Mouse (Mus musculus) liver, embryonic 13.5 days (tissue): Measurements from ENCODE around the gene Khsrp. TPM values are rescaled to one million over a fixed set of nuclear protein-coding genes. Genes with fewer than 3 reads are reported as not detected.
A peak's percentile ranks its signal among the peaks of the same experiment; 100 is the strongest.

Experiments used
- ATAC-seq: fragments of 200-750 bp; cut with Nextera tagmentation; 2 replicates; pipeline ENCODE4 v1.8.0; 2017; ENCODE audit warnings: low read depth, mild to moderate bottlenecking, moderate number of reproducible peaks, moderate library complexity
- DNase-seq: peaks from one replicate; pipeline ENCODE4 v3.0.0; 2022
- H3K27ac ChIP-seq: fragments of 300-500 bp; sonication (generic); 2 replicates; pipeline ENCODE4 v1.5.1; 2015; ENCODE audit warnings: moderate library complexity, mild to moderate bottlenecking, inconsistent platforms
- H3K27me3 ChIP-seq: fragments of 300-500 bp; sonication (generic); 2 replicates; pipeline ENCODE4 v1.6.1; 2015; ENCODE audit warnings: mild to moderate bottlenecking, inconsistent platforms
- H3K36me3 ChIP-seq: fragments of 300-500 bp; sonication (generic); 2 replicates; pipeline ENCODE4 v1.6.1; 2015; ENCODE audit warnings: mild to moderate bottlenecking, inconsistent platforms
- H3K4me1 ChIP-seq: fragments of 300-500 bp; sonication (generic); replicated peaks from 2 replicates; pipeline ENCODE4 v1.6.1; 2015; ENCODE audit warnings: inconsistent platforms
- H3K4me2 ChIP-seq: fragments of 300-500 bp; sonication (generic); 2 replicates; pipeline ENCODE4 v1.6.1; 2015; ENCODE audit warnings: inconsistent platforms, mild to moderate bottlenecking, moderate library complexity
- H3K4me3 ChIP-seq: fragments of 300-500 bp; sonication (generic); replicated peaks from 2 replicates; pipeline ENCODE4 v1.5.1; 2015; ENCODE audit warnings: mild to moderate bottlenecking, inconsistent platforms
- H3K9ac ChIP-seq: fragments of 300-500 bp; sonication (generic); 2 replicates; pipeline ENCODE4 v1.6.1; 2015; ENCODE audit warnings: mild to moderate bottlenecking, inconsistent platforms
- H3K9me3 ChIP-seq: fragments of 300-500 bp; sonication (generic); replicated peaks from 2 replicates; pipeline ENCODE4 v1.6.1; 2016; ENCODE audit warnings: inconsistent platforms
- WGBS: fragments of 180-500 bp; shearing (Covaris S2); methylation state at CpG from one replicate; pipeline ENCODE4 v1.1.7; 2015; ENCODE audit not compliant: insufficient replicate concordance; 5-methylcytosine and 5-hydroxymethylcytosine counted together
- polyA plus RNA-seq: library from polyadenylated mRNA; unstranded; fragments of >200 nt; fragmentation: Nextera tagmentation; extraction: Ambion mirVana; gene quantifications from 2 replicates; pipeline ENCODE4 v1.2.1, GENCODE M21; 2015

Khsrp gene
- polyA plus RNA-seq, 1 experiment from 2014 or later, result 27.8 TPM

- H3K9ac ChIP-seq, result peak overlapping the region; percentile 99
- peak overlapping the region; percentile 99 for H3K4me3 ChIP-seq
- DNase-seq, result peak; percentile 69
- H3K36me3 ChIP-seq, result peaks cover 46% of the 10 kb centered on the region
- 20% methylated on average over 8 of the region's 8 CpGs for whole genome bisulfite sequencing
- ATAC-seq, result no peak
- peaks cover 63% of the 10 kb centered on the region for H3K4me1 ChIP-seq
- H3K27me3 ChIP-seq, result no peaks in the 10 kb centered on the region
- peak overlapping the region; percentile 97 for H3K4me2 ChIP-seq
- H3K9me3 ChIP-seq, result no peaks in the 10 kb centered on the region
- H3K27ac ChIP-seq, result peak overlapping the region; percentile 95
Observed at GRCm38 (mm10) chr17:57029691-57030090, 1.6 kb downstream of the Khsrp start.

GRCm38 (mm10) chr17:57027471-57027870, 3.9 kb downstream of the Khsrp start:
- peak overlapping the region; percentile 21; the same call in 1 of the 2 replicates for H3K4me2 ChIP-seq
- H3K9me3 ChIP-seq, result no peaks in the 10 kb centered on the region
- WGBS, result 60% methylated on average over 4 of the region's 4 CpGs
- peaks cover 75% of the 10 kb centered on the region for H3K4me1 ChIP-seq
- H3K4me3 ChIP-seq, result no peak overlapping the region
- DNase-seq (peak; percentile 40), ATAC-seq (no peak)
- H3K9ac ChIP-seq, result 0 out of 2 replicates have a peak overlapping the region, but pooled peaks have one; percentile 36
- peak overlapping the region; percentile 41 for H3K27ac ChIP-seq
- H3K27me3 ChIP-seq, result no peaks in the 10 kb centered on the region
- peaks cover 68% of the 10 kb centered on the region for H3K36me3 ChIP-seq

- no peak overlapping the region for H3K4me3 ChIP-seq
- 41% methylated on average over 5 of the region's 5 CpGs for WGBS
- H3K27me3 ChIP-seq, result no peaks in the 10 kb centered on the region
- H3K4me2 ChIP-seq, result no peak overlapping the region
- H3K36me3 ChIP-seq, result peaks cover 66% of the 10 kb centered on the region
- ATAC-seq (peak; percentile 48; the same call in 1 of the 2 replicates), DNase-seq (no peak)
- peak overlapping the region; percentile 89 for H3K27ac ChIP-seq
- 0 out of 2 replicates have a peak overlapping the region, but pooled peaks have one; percentile 30 for H3K9ac ChIP-seq
- peaks cover 74% of the 10 kb centered on the region for H3K4me1 ChIP-seq
- no peaks in the 10 kb centered on the region for H3K9me3 ChIP-seq
Observed at GRCm38 (mm10) chr17:57020960-57021359, 10.4 kb downstream of the Khsrp start.

- Histone ChIP-seq H3K4me2 (peak overlapping the region; percentile 28), H3K36me3 (peaks cover 53% of the 10 kb centered on the region), H3K27me3 (no peaks in the 10 kb centered on the region), H3K27ac (peak overlapping the region; percentile 89), H3K4me1 (peaks cover 67% of the 10 kb centered on the region), H3K9me3 (no peaks in the 10 kb centered on the region), H3K4me3 (no peak overlapping the region), H3K9ac (peak overlapping the region; percentile 30)
- ATAC-seq (peak; percentile 83), DNase-seq (peak; percentile 61)
- WGBS, result 25% methylated on average over 2 of the region's 2 CpGs
Observed at GRCm38 (mm10) chr17:57019693-57020092, 11.6 kb downstream of the Khsrp start.

GRCm38 (mm10) chr17:57012245-57012795, 19.0 kb downstream of the Khsrp start:
- 68% methylated on average over 13 of the region's 13 CpGs for WGBS
- Histone ChIP-seq H3K4me1 (peaks cover 61% of the 10 kb centered on the region), H3K27me3 (no peaks in the 10 kb centered on the region), H3K4me3 (peak overlapping the region; percentile 78), H3K9me3 (no peaks in the 10 kb centered on the region), H3K27ac (peak overlapping the region; percentile 92), H3K9ac (peak overlapping the region; percentile 82), H3K36me3 (peaks cover 24% of the 10 kb centered on the region), H3K4me2 (peak overlapping the region; percentile 88)
- DNase-seq, result peak; percentile 48
- ATAC-seq, result 0 out of 2 replicates have a peak, but pooled peaks have one; percentile 5

- Histone ChIP-seq H3K36me3 (peaks cover 32% of the 10 kb centered on the region), H3K9me3 (no peaks in the 10 kb centered on the region), H3K4me2 (peak within 1 kb of the TSS; percentile 88), H3K27me3 (no peaks in the 10 kb centered on the region), H3K4me1 (peaks cover 65% of the 10 kb centered on the region), H3K4me3 (peak within 1 kb of the TSS; percentile 78), H3K27ac (peak within 1 kb of the TSS; percentile 92), H3K9ac (peak within 1 kb of the TSS; percentile 93)
- peak; percentile 86 for ATAC-seq
- peak; percentile 81 for DNase-seq
- WGBS, result under 1% methylated on average over 51 of the region's 51 CpGs
Observed at GRCm38 (mm10) chr17:57011236-57012141, 19.8 kb downstream of the Khsrp start, which contains the start of the genes Gtf2f1 and Gm17949. TSS of gene Gtf2f1 (minus strand) at chr17:57011288. TSS of gene Gm17949 (plus strand) at chr17:57011469.

GRCm38 (mm10) chr17:57010911-57011235, 20.4 kb downstream of the Khsrp start:
- under 1% methylated on average over 19 of the region's 19 CpGs for WGBS
- DNase-seq (no peak), ATAC-seq (peak; percentile 59)
- Histone ChIP-seq H3K9ac (peak overlapping the region; percentile 93), H3K4me2 (peak overlapping the region; percentile 88), H3K4me3 (peak overlapping the region; percentile 78), H3K27ac (peak overlapping the region; percentile 92), H3K4me1 (peaks cover 59% of the 10 kb centered on the region), H3K9me3 (no peaks in the 10 kb centered on the region), H3K27me3 (no peaks in the 10 kb centered on the region), H3K36me3 (peaks cover 38% of the 10 kb centered on the region)

- 0 out of 2 replicates have a peak, but pooled peaks have one; percentile 3 for ATAC-seq
- Histone ChIP-seq H3K27ac (no peak overlapping the region), H3K4me1 (peaks cover 77% of the 10 kb centered on the region), H3K4me3 (no peak overlapping the region), H3K4me2 (no peak overlapping the region), H3K36me3 (peaks cover 74% of the 10 kb centered on the region), H3K9me3 (no peaks in the 10 kb centered on the region), H3K9ac (no peak overlapping the region), H3K27me3 (no peaks in the 10 kb centered on the region)
- no peak for DNase-seq
- 82% methylated on average over 13 of the region's 13 CpGs for WGBS
Observed at GRCm38 (mm10) chr17:57007137-57007905, 24.0 kb downstream of the Khsrp start.

- no peaks in the 10 kb centered on the region for H3K27me3 ChIP-seq
- H3K27ac ChIP-seq, result peak overlapping the region; percentile 66
- 48% methylated on average over 7 of the region's 7 CpGs for WGBS
- peaks cover 80% of the 10 kb centered on the region for H3K36me3 ChIP-seq
- no peak overlapping the region for H3K4me3 ChIP-seq
- H3K9me3 ChIP-seq, result no peaks in the 10 kb centered on the region
- DNase-seq, result peak; percentile 65
- peak overlapping the region; percentile 30; the same call in 1 of the 2 replicates for H3K9ac ChIP-seq
- peak; percentile 82 for ATAC-seq
- peak overlapping the region; percentile 36 for H3K4me2 ChIP-seq
- peaks cover 67% of the 10 kb centered on the region for H3K4me1 ChIP-seq
Observed at GRCm38 (mm10) chr17:57003994-57004393, 27.3 kb downstream of the Khsrp start.

- Histone ChIP-seq H3K9me3 (no peaks in the 10 kb centered on the region), H3K4me3 (no peak overlapping the region), H3K36me3 (peaks cover 62% of the 10 kb centered on the region), H3K9ac (no peak overlapping the region), H3K27ac (no peak overlapping the region; the same call in 1 of the 2 replicates), H3K4me1 (peaks cover 63% of the 10 kb centered on the region), H3K27me3 (no peaks in the 10 kb centered on the region), H3K4me2 (no peak overlapping the region)
- no peak for DNase-seq
- 52% methylated on average over 8 of the region's 8 CpGs for WGBS
- no peak for ATAC-seq
Observed at GRCm38 (mm10) chr17:57001228-57001627, 30.1 kb downstream of the Khsrp start.
